Mouse (Mus musculus) frontal cortex, adult (tissue): ENCODE measurements around the gene Ttc28.

Source experiments
- ATAC-seq: cut with Nextera tagmentation; 2 replicates; pipeline ENCODE4 v1.9.2; 2017; ENCODE audit warnings: mild to moderate bottlenecking, moderate library complexity, mixed read lengths; ENCODE audit not compliant: low TSS enrichment

The Ttc28 gene

DNA sequence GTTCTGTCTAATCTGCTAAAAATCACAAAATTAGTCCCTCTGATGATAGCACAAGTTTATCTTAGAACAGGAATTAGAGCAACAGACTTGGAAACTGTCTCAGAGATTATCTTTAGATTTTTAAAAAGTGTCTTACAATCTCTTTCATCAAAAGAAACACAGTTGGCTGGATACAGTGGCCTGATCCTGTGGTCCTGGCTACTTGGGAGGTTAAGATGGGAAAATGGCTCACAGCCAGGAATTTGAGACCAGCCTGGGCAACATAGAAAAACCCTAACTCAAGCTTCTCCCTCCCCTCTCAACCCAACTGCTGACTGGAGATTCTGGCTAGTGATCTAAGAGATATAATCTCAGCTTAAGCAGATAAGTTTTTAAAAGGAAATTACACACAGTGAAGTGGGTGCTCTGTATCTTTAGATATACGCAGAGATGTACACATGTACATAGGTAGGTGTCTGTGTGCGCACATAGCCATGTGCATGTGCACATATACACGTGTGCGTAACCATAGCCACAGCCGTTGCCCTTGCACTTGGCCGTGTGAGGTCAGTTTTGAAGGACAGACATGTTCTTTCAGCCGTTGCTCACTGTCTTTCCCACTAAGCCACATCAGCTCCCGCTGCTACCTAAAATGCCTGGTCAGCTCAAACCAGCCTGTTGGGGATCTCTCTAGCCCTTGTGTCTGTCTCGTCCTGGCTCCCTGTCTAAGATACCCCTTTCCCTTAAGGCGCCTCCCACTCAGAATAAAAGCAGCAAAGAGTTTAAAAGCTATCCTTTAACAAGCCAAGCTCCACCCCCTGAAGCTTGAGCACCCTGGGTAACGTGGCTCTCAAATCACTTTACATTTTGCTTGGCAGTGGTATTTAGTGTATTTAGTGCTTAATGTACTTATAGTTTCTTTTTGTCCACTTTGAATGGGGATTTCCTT, 217.9 kb downstream of the Ttc28 start:
- no peak for ATAC-seq

DNA sequence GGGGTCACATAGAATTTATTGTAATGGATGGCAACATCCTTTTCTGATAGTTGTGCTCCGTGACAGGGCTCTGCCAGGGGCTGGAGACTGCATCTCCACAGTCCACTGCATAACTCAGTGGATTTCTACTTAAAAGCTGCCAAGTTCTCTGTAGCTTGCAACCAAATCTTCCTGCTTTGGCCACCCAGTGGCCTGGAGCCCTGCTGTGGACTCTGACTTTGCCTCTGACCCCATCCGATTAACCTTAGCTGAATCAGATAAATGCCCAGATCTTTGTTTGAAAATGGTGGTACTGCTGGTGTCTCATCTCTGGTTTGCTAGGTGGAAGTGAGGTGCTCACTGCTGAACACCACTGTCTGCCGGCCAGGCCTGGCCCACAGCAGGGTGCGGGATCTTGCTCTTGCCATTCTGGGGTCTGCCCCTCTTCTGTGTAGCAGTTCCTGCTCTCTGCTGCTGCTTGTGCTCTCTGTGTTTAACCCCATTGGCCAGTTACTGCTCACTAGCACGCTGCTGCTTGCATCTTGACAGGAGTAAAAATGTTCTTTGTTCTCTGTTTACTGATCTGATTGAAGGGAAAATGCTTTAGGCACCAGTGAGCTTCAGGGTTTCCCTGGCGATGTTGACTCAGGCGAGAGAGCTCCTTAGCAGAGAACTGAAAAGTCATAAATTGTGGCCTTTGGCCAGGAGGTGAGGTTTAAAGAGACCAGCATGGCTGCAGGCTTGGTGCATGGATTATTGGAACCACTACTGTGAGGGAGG, 219.1 kb downstream of the Ttc28 start:
- no peak for ATAC-seq

DNA sequence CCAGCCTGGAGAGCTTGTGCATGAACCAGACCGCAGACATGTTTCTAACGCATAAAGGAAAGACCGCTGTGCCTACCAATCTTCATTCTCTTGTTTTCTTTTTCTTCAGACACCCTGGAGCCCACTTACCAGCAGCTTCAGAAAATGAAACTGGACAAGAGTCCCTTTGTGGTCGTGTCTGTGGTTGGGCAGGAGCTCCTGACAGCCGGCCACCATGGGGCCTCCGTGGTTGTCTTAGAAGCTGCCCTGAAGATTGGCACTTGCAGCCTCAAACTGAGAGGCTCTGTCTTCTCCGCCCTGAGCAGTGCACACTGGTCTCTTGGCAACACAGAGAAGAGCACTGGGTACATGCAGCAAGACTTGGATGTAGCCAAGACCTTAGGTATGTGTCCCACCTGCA, 221.0 kb downstream of the Ttc28 start:
- ATAC-seq = no peak

DNA sequence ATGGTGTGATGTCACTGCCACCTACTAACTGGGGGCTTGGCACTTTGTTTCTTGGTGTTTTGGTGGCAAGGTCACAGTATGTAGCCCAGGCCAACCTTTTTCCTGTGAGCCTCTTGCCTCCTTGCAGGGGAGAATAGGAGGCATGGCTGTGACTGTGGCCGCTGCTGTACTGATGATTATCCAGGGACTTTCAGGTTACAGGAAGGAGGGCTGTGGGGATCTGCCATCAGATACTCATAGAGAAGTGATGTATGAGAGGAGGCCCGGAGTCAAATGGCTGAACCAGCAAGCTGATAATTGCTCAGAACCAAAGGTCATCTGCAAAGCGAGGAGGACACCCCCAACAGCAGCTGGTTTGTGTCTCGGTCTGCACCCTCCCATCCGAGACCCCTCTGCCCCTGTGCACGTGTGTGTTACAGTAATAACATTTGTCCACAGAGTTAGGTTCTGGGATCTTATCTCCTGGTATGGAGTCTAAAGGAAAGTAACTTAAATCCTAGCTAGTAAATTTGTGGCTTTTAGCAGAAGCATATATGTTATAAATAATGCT, 221.9 kb downstream of the Ttc28 start:
- ATAC-seq = no peak

DNA sequence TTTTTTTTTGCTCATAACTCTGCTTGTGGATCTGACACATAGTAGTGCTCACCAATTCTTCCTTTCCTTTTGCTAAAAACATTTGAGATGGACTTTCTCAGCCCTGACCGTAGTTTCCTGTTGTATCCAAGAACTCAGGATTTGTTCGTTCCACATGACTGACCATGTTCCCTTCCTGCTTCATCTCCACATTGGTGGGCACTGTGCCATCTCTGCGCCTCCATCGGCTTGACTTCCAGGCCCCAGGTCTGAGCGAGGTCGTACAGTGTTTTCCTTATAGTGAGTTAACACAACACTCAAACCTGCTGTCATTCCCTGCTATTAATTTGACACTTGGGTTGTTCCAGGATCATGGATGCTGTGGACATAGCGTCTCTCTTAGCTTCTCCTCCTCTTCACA, 225.2 kb downstream of the Ttc28 start:
- ATAC-seq = no peak

DNA sequence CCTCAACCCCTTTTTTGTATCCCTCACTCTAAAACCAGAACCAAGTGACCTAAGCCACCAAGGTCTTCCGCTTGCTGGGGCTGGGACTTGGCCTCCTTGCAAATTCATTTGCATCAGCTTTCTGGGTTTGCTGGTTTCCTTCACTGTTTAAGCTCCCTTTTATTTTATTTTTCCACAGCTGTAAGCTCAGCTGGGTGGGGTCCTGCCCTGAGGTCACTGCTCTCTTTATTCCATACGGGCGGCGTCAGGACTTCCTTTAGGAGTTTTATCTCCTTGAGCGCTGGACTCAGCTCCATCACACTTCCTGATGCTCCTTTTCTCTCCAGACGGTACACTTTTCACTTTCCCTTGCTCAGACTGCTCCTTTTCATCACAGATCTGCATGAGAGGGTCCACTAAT, 231.8 kb downstream of the Ttc28 start:
- ATAC-seq = no peak

DNA sequence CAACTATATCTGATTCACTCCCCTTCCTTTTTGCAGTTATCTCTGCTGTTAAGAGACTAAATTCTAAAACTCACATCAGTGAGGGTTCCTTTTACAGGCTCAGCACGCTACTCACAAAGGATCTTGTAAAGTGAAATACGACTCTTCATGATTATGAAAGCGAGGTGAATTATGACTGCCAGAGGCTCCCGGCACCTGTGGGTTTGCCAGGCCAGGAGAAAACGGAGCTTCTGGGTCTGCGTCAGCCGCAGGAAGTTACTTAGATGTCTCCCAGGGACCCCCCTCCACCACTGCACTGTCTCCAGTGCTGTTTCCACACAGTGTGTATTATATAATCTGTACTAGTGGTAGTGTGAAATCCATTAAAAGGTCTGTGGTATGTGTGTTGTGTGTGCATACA, 233.6 kb downstream of the Ttc28 start:
- no peak for ATAC-seq

DNA sequence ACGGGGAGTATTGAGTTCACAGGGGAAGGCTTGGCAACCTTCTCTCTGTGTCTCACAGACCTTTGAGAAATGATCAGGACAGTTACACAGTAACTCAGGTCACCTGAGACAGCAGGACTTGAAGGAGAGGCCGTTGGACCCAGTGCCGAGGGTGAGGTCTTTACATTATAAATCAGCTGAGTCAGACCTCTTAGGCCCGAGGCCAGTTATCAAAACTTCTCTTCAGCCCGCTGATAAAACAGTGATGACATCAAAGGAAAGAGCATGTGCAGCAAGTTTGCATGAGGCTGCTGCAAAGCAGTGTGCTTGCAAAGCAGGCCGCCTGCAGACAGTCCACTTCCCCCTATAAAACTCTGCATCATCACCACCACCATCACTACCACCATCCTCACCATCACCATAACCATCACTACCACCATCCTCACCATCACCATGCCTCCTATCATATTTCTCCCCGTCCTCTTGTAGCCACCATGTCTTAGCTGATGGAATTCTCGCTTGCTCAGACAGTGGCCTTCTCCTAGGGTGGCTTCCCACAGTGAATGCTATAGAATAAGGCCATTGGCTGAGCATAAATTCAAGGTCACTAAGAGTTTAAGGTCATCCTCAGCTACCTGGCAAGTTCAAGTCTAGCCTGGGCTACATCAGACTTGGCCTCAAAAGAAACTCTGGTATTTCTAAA, 234.2 kb downstream of the Ttc28 start:
- ATAC-seq = no peak

DNA sequence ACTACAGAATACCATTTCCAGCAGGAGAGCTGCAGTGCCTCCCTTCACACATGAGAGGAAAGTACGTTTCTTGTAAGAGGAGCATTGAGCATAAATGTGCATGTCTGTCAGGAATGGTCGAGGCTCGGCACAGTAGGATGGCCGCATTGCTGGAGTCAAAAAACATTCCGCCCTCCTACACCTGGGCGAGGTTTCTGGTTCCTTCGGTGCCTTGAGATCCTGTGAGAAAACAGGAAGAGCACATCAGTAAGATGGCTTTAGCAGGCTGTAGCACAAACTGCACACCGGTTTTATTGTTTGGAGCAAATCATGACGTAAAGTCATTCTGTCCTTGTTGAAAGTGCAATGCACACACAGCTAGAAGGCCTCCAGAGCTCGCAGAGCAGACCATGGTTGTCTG, 235.0 kb downstream of the Ttc28 start:
- no peak for ATAC-seq

DNA sequence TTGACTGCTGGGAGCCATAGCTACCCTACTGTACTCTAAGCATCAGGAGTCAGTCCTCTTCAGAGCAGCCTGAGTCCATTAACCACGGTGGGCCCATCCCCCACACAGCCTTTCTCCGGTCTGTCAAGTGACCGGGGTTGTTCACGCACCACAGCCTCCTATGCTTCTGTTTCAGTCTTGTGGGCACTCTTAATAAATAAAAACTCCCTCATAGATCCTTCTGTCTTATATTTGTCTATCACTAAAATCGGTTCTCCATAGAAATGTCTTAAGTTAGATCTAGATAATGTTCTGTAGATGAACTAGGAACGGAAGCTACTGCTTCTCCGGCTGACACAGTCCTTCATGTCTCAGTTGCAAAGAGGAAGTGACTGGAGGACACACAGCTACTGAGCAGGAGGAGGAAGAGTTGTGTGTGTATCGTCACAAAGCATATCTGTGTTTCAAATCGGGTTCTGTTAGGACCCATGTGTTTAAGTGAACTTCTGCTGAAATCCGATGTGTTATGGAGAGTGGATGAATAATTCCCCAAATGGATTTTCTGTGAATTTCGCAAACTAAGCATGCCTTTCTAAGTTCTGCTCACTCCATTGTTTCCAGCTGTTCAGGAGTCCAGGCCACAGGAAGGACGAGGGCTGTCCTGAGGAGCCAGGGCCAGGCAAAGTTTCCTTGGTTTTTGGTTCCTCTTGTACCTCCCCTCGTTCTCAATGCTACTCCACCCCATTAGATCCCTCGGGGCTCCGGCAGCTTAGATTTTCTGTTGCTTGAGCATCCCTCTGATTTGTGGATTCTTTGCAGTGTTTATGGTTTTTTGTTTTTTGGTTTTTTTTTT, 236.1 kb downstream of the Ttc28 start:
- ATAC-seq = no peak

DNA sequence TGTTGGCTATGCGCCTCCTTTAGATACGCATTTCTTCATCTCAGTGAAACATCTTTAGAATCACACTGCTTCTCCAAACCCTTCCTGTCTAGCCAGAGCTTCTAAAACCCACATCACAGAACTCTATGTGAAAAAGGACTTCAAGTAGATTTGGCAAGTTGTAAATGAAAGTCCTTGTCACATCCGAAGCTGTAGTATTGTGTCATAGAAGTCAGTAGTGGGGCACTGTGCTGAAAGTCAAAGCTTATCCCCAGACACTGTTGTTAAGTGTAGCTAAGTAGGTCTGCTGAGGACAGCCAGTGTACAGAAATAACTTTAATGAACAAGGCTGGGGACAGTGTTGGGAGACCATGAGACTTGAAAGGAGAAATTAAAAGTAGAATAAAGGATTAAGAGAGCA, 240.2 kb downstream of the Ttc28 start:
- ATAC-seq = no peak

DNA sequence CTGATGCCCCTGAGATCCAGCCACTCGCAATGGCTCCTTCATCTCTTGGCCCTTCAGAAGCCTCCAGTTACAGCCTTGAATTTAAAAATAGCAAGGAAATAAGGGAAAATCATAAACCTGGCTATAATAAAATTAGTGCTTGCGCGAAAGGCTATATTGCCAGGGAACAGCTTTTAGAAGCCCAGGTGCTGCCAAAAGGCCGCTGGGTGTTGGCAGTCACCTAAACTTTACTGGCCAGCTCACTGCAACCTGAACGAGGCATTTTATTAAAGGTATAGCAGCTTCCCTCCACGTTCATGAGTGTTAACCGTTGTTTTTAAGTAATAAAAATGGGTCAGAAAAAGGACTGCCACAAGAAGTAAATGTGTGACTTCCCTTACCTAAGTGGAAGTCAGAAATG, 240.7 kb downstream of the Ttc28 start:
- no peak for ATAC-seq

DNA sequence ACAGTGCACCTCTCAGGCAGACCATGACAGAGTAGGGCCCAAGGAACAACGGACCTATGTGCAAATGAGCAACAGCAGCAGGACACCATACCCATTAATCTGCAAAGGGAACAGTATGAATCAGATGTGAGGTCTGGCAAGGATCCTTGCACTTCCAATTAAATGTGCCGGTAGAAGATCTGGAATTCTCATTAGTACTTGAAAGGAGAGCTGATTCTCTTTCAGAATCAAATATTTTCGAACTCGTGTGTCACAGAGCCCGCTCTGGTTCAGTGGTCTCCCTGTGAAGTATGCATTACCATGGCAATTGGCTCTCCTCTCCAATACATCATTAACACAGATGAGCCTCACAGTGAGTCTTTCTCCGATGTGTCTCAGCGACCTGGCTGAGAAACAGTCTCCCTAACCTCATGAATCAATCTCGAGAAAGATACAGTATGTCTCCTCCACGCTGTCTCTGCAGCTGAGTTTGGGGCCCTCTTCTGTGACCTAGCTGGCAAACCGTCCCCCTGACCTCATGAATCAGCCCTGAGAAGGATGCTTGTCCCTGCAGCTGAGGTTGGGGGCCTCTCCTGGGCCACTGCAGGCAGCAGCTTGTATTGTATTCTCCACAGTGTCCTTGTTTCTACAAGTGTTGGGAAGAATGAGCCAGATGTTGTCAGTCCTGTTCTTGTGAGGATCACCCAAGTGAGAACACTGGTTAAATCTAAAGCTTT, 241.3 kb downstream of the Ttc28 start:
- ATAC-seq = no peak

DNA sequence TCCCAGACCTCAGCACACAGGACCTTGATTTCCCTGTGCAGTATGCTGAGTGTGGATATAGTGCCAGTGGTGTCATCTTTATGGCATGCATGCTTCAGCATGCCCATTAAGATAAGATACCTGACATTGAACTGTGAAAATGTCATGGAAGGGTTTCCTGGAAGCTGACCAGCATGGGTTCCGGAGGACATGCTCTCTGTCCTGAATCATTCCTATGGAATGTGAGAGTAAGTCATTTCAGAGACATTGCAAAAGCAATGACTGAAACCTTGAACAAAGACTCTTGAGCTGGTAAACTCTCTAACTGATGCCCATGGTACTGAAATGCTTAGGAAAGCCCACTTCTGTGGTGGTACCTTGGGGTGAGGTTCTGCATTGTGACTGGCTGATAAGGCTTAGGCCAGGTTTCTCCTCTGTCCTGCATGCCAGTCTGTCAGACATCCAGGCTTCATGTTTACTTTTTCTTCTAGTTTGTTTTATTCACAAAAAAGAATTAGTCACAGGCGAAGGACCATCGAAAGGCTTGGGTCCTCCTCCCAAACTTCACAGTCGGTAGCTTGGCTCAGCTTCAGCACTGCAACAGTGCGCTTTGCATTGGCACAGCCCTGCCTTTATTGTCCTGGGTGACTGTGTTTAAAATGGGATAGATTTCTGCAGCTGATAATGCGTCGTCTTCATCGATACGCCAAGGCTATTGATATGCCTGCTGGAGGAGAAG, 242.9 kb downstream of the Ttc28 start:
- no peak for ATAC-seq

DNA sequence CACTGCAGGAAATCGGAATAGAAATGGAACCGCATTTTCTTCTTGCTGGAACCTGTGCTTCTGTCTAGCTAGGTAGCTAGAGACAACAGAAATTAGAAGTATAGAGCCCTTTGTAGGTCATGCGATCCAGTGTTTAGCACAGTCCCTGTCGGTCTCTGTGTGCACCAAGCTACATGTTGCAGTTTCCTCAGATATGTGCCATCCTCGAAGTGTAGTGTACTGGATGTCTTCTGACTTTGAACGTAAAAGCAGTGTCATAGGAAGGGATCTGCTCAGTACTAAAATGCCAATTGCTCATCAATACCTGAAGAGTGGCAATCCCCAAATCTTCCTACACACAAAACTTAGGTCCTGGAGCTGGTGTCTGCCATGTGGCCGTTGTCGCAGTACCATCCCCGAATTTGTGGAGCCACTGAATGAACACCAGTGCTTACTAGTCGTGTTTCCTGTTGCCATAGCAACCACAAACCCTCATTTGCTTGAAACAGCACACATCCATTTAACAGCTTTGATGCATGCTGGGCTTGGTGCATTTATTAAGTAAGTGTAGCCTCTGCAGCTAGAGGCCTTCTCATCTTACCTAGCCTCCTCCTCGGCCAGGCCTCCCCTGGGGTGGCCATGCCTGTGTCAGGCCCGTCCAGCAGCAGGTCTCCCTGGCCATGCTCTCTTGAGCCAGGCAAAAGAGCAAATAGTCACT, 243.6 kb downstream of the Ttc28 start:
- ATAC-seq = peak; percentile 62

DNA sequence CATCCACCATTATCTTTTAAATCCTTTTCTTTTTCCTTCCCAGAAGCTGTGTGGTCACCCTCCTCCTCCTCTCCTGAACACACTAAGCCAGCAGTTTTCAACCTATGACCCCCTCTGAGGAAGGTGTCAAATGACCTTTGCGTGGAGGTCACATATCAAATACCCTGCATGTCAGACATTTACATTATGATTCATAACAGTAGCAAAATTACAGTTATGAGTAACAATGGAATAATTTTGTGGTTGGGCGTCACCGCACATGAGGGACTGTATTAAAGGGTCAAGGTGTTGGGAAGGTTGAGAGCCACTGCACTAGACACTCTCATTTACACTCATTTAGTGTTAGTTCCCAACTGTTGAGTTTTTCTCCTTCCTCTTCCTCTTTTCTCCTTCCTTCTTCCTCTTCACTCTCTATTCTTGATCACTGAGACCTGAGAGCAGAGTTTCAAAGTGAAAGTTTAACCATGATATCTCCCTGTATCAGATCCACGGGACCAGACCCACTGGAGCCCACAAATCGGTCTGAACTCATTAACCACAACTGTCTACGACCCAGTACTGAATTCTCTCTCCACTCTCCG, 245.1 kb downstream of the Ttc28 start:
- ATAC-seq = no peak

DNA sequence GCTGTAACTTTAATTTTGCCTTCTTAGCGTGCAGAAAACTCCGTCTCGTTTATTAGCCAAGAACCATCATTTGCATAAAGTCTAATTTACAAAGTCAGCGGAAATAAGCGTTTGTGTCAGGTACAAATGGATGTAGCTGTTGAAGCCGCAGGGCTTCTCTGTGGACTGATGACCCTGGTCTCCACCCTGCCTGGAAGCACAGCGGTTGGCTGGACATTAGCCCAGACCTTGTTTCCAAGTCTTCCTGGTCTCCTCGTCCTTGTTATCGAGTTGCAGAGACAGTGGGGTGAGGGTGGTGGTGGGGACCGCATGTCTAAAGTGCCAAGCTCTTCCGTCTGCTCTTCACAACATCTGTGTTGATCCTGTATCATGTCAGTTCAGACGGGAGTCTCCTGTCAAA, 246.1 kb downstream of the Ttc28 start:
- no peak for ATAC-seq

DNA sequence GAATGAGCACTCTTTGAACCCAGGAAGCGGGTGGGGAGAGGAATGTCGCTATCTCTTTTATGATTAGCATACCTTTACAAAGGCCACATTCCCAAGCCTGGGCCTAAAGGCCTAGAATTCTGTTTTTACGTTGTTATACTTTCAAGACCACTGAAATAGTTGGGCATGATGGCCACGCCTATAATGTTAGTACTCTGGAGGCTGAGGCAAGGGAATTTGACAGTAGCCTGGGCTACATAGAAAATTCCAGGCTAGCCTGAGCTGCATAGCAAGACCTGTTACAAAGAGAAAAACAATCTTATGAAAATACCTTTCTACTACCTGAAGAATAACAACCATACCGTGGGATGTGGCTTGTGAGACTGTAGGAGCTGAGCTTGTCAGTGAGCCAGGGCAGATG, 248.2 kb downstream of the Ttc28 start:
- no peak for ATAC-seq

DNA sequence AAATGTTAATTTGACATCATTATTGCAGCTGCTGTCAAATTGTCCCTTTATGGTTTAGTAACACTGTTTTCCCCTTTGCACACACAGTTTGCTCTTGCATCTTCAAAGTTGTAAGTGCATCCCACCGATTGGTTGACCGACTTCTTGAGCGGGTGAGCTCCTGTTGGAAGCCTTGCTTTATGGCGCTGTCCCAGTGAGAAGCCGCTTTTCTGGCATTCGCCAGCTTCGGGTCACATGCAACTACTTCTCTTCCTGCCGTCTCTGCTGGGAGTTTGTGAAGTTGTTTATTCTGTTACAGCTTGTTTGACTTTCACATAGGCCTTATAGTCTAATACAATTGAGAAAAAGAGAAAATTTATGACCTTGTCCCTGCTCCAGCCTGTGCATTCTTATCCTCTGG, 250.5 kb downstream of the Ttc28 start:
- no peak for ATAC-seq
